Mouse (Mus musculus) left cerebral cortex, adult 11 months (tissue): Measurements from ENCODE around the gene Gm5134.

Experiments used
- DNase-seq: peaks from one replicate; pipeline ENCODE4 v3.0.0; 2022; ENCODE audit warnings: low spot score

The Gm5134 gene

DNA sequence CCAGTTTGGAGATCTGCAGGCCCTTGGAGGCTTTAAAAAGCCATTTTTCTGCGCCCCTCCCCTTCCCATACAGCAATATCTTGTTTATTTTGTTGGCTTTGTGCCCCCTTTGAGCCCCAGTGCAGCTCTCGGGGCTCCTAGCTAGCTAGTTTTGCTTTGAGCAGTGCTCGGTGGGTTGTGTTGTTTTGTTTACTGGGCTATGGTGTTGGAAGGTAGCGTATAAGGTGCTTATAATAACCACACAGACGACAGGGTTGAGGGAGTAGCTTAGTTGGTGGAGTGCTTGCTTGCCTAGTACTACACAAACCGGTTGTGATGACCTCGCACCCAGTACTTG lies 78.8 kb downstream of the Gm5134 start:
- no peak for DNase-seq

DNA sequence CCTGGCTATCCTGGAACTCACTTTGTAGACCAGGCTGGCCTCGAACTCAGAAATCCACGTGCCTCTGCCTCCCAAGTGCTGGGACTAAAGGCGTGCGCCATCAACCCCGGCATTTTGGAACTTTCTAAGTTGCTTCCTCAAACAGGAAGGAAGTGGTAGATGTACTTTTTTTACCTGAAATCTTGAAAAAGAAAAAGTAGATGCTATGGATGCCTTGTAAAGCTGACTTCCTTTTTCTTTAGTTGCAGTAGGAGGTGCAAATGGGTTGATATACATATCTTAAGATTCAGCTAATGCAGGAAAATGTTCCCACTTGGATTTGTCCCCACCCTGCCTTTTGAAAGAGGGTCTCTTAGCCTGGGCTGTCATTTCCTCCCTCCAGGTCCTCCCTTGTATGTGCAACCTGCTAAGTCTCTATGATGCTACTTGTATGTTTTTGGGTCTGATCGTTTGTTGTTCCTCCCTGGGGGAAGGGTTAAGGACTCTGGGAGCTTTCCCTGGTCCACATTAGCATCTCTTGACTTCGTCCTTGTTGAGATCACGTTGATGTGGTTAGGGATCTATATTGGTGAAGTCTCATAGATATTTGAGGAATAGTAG lies 79.8 kb downstream of the Gm5134 start:
- no peak for DNase-seq

DNA sequence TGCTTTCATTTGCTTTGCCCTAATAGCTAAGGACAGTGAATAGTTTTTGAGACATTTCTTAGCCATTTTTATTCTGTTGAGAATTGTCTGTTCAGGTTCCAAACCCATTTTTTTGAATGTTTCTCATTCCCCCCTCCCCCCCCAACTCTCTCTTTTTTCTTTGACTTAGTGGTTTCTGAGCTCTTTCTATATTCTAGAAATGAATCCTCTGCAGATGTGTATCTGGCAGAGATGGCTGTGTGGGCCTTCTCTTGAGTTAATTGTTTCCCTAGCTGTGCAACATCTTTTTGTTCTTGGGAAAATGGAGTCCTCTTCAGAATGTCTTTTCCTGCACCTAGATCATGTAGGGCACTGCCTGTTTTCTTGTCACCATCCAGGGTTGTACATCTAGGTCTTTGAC lies 81.0 kb downstream of the Gm5134 start:
- no peak for DNase-seq

DNA sequence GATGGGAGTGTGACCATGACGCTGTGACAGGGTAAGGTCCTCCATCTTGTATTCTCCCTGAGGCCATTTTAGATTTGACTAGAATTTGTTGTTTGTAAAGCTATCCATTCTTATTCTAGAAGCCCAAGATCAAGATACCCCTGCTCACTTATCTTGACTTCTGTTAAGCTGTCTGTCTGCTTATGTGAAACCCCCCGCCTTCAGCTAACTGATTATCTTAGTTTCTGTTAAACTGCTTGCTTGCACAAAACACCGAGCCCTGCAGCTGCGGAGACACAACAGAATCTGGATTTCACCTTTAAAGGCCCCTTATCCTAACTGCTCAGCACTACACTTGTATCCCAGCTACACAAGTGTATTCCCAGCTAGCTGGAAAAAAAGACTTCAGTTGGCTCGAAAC lies 82.6 kb downstream of the Gm5134 start:
- DNase-seq, result no peak

DNA sequence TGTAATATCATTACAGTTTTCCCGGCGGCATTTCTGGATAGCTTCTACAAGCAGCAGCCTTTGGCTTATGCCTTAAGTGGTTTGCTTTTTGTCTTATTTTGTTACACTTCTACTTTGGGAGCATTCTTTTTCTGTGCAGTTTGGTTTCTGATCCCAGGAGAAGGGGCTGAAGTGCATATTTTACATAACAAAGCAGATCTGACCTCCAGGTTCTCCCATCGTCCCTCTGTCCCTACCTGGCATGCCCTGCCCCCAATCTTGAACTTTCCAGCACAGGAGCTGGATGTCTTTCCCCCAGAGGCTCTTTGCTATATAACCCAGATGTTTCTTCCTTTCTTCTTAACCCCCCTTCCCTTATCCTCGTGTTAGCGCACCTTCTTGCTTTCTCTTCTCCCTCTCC lies 91.0 kb downstream of the Gm5134 start:
- DNase-seq, result no peak

DNA sequence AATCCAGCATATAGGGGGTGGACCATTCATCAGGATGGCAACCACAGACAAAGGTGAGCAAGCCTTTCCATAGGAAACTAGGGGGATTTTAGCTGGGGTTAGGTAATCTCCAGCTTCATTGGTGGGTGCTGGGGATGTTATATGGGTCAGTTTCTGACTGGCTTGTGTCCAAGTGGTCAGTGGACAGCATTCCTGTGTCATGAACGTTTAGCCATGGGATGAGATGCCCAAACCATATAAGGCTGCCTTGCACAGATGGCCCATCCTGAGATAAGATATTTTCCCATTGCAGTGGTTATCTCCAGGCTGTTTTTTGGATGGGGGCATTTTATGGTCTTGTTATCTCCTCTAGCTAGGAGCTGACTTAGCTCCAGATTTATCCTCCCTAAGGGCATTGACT lies 92.4 kb downstream of the Gm5134 start:
- DNase-seq, result no peak

DNA sequence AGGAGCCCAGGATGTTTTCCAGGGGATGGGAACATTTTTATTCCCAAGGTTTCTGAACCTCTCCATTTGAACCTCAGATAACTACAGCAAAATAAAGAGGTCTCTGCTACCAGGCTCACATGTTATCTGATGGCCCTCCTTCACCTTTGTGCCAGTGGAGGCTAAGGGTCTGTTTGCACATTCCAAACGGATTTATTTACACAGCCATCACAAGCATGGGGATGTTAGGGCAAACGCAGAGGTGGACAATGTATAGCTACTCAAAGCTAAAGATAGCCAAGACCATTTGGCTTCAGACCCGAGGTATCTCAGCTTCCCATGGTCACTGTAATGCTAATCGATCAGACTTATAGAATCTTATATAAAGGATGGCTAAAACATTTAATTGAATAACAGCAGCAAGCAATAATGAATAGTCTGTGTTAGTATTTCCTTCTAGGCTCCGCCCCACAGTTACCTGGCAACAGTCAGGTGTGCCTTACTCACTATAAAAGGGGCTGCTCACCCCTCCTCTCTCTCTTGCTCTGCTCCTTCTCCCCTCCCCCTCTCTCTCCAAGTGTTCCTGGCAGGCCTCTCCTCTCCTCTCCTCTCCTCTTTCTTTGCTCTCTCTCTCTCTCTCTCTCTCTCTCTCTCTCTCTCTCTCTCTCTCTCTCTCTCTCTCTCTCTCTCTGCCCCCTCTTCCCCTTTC lies 93.0 kb downstream of the Gm5134 start:
- DNase-seq, result no peak

DNA sequence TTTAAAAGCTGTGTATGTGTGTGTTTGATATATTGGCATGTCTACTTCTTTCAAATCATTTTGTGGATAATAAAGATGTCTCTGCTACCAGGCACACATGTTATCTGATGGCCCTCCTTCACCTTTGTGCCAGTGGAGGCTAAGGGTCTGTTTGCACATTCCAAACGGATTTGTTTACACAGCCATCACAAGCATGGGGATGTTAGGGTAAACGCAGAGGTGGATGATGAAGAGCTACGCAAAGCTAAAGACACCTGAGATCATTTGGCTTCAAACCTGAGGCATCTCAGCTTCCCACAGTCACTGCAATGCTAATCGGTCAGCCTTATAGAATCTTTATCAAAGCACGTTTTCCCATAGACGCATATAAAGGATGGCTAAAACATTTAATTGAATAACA lies 94.7 kb downstream of the Gm5134 start:
- no peak for DNase-seq

DNA sequence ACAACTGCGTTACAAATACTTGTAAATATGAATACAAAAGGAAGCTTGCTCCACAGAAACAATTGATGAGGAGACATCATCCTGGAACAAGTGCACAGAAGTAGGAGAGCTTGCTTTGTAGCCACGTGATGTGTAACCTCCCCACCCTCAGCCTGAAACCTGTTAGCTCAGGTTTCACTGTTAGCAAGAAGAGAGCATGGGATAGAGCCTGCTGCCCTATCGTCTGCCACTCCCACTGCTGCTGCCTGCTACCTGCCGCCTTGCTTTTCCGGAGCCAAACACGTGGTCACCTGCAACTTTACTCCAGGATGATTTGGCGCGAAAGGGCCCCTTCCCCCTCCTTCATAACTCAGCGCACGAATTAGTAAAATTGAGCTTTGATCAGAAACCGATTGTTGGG lies 97.5 kb downstream of the Gm5134 start:
- no peak for DNase-seq
